Mouse (Mus musculus): ENCODE measurements around the gene Yeats2.

DNA sequence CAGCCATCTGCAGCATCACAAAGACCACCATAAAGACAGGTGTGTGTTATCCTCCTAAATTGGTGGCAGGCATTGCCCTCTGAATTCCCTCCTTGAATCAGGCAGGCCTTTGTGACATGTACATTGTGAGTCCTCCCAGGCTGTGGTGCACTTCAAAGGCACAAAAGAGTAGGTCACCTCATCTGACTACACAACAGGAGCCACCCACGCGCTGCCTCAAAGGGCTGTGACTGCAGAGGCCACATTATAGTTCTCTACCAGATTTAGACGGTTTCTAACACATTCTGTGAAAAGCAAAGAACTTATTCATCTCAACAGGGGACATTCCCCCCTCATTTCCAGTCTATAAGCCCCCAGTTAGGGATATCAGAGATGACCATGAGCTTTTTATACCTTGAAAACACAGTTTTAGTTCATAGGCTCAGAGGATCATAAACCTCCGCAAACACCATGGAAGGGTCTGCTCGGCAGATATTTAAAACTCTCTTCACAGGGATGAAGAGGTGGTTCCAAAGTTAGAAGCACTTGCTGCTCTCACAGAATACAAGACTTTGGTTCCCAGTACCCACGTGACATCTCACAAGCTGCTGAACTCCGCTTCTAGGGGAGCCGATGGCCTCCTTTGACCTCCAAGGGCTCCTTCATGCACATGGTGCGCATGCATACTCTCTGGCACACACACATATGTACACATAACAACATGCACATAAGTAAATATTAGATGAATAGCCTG is 107.7 kb downstream of the Yeats2 start:
- no peak for TF ChIP-seq CTCF (IDR thresholded peaks at IDR 0.05; ENCODE audit: low read depth, low read length)
- no peak for TF ChIP-seq GATA1 (IDR thresholded peaks at IDR 0.05; ENCODE audit: borderline replicate concordance, low read length)
- TF ChIP-seq GATA2 (IDR thresholded peaks at IDR 0.05; ENCODE audit: borderline replicate concordance, low read depth, low read length): no peak
